Mouse (Mus musculus) embryonic facial prominence, embryonic 14.5 days (tissue): ENCODE data around the gene Rnps1. TPM values are rescaled to one million over a fixed set of nuclear protein-coding genes. Genes with fewer than 3 reads are reported as not detected.
"Not testable (repeated sequence)": the region's sequence is repeated elsewhere in the genome, so short reads cannot be mapped to it uniquely, and the experiment has no call there.

Source experiments
- ATAC-seq: fragments of 200-750 bp; cut with Nextera tagmentation; 2 replicates; pipeline ENCODE4 v1.8.0; 2017; ENCODE audit warnings: low read depth, moderate number of reproducible peaks, moderate TSS enrichment
- DNase-seq: peaks from one replicate; pipeline ENCODE4 v3.0.0-alpha.2; 2015; ENCODE audit warnings: low spot score
- H3K27ac ChIP-seq: fragments of 300-500 bp; sonication (generic); replicated peaks from 2 replicates; pipeline ENCODE4 v1.5.1; 2014; ENCODE audit warnings: low read depth, mild to moderate bottlenecking, low read length, moderate library complexity
- H3K27me3 ChIP-seq: fragments of 300-500 bp; sonication (generic); replicated peaks from 2 replicates; pipeline ENCODE4 v1.6.1; 2014; ENCODE audit warnings: low read length; ENCODE audit not compliant: control insufficient read depth, insufficient read depth
- H3K36me3 ChIP-seq: fragments of 300-500 bp; sonication (generic); 2 replicates; pipeline ENCODE4 v1.6.1; 2014; ENCODE audit warnings: low read length, mixed read lengths; ENCODE audit not compliant: control insufficient read depth, insufficient read depth
- H3K4me1 ChIP-seq: fragments of 300-500 bp; sonication (generic); 2 replicates; pipeline ENCODE4 v1.6.1; 2014; ENCODE audit warnings: antibody characterized with exemption, low read length; ENCODE audit not compliant: control insufficient read depth, insufficient read depth
- H3K4me2 ChIP-seq: fragments of 300-500 bp; sonication (generic); 2 replicates; pipeline ENCODE4 v1.6.1; 2014; ENCODE audit warnings: low read depth, mild to moderate bottlenecking, low read length, moderate library complexity, mixed read lengths
- H3K4me3 ChIP-seq: fragments of 300-500 bp; sonication (generic); 2 replicates; pipeline ENCODE4 v1.5.1; 2014; ENCODE audit warnings: low read depth, mild to moderate bottlenecking, low read length
- H3K9ac ChIP-seq: fragments of 300-500 bp; sonication (generic); 2 replicates; pipeline ENCODE4 v1.6.1; 2014; ENCODE audit warnings: low read depth, mild to moderate bottlenecking, low read length, moderate library complexity, mixed read lengths
- H3K9me3 ChIP-seq: fragments of 300-500 bp; sonication (generic); 2 replicates; pipeline ENCODE4 v1.6.1; 2016; ENCODE audit warnings: low read length; ENCODE audit not compliant: control insufficient read depth
- WGBS: fragments of 180-500 bp; shearing (Covaris S2); extraction: QIAGEN DNeasy Blood & Tissue Kit; methylation state at CpG from one replicate; pipeline ENCODE4 v1.1.7; 2014; 5-methylcytosine and 5-hydroxymethylcytosine counted together
- polyA plus RNA-seq: library from polyadenylated mRNA; unstranded; fragments of >200 nt; fragmentation: Nextera tagmentation; extraction: Ambion mirVana; gene quantifications from 2 replicates; pipeline ENCODE4 v1.2.1, GENCODE M21; 2014

The Rnps1 gene
- polyA plus RNA-seq, 1 experiment from 2014 or later, result 202 TPM

DNA sequence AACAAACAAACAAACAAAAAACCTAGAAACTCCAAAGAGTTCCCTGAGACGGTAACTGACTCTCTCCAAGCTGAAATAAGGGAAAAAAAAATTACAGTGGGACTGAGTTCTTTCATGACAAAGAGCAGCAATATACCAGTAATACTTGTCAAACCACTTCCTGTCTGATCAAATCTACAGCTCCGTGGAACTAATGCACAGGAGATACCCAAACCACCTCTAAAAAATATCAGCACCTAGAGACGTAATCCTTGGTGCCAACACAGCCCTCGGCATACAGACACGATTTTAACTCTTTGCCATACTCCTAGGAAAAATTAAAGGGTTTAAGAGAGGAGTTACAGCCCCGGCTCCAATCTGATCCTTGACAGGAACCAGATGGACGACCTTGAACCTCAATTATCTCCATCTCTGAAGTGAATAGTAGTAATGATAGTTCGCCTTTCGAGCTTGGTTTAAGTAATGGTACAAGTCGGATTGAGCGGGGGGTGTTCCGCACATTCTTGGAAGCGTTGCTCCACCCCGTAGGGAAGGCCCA, 39.9 kb downstream of the Rnps1 start:
- Histone ChIP-seq H3K4me3 (peak overlapping the region; percentile 86), H3K9ac (peak overlapping the region; percentile 96), H3K4me1 (peaks cover 11% of the 10 kb centered on the region; the same call in 1 of the 2 replicates), H3K36me3 (peaks cover 14% of the 10 kb centered on the region), H3K9me3 (no peaks in the 10 kb centered on the region), H3K4me2 (peak overlapping the region; percentile 60), H3K27ac (peak overlapping the region; percentile 97), H3K27me3 (no peaks in the 10 kb centered on the region)
- DNase-seq (peak; percentile 37), ATAC-seq (no peak; the same call in 1 of the 2 replicates)
- 5% methylated on average over 14 of the region's 14 CpGs for WGBS

DNA sequence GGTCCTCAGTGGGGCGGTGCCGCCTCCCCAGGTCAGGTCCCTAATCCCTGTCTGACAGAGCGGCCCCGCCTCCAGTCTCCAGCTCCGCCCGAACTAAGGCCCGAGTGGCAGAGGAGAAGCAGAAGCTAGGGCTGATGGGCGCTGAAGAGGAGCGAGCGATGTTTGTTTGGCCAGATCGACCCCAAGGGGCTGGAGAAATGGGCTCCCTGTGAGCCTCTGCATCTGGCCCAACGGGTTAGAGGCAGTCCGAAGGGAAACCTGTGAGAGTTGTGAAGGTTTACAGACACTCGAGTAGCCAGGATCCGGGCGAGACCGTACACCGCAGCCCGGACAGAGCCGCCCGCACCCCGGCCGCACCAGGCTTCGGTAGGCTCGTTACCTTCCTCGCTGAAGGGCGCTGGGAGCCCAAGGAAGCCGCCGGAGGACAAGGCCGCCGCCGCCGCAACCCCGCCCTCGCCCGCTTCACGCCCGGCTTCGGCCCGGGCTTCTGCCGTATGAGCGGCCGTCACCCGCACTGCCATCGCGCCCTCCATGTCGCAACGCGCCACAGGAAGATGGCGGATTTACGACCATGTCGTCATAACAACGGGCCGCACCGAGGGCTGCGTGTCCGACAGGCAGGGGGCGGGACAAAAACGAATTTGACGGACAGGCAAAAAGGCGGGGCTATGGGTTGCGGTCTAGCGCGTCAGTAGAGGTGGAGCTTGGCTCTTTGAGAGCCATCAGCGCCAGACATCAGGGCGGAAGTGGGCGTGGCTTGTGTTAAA, 40.6 kb downstream of the Rnps1 start:
- ATAC-seq (peak; percentile 94), DNase-seq (peak; percentile 99)
- H3K4me1 ChIP-seq, result peaks cover 11% of the 10 kb centered on the region; the same call in 1 of the 2 replicates
- H3K27me3 ChIP-seq, result no peaks in the 10 kb centered on the region
- H3K27ac ChIP-seq, result peak overlapping the region; percentile 97
- H3K4me2 ChIP-seq, result peak overlapping the region; percentile 60
- no peaks in the 10 kb centered on the region for H3K9me3 ChIP-seq
- peak overlapping the region; percentile 96 for H3K9ac ChIP-seq
- peak overlapping the region; percentile 86 for H3K4me3 ChIP-seq
- peaks cover 7% of the 10 kb centered on the region for H3K36me3 ChIP-seq
- under 1% methylated on average over 47 of the region's 67 CpGs for WGBS

DNA sequence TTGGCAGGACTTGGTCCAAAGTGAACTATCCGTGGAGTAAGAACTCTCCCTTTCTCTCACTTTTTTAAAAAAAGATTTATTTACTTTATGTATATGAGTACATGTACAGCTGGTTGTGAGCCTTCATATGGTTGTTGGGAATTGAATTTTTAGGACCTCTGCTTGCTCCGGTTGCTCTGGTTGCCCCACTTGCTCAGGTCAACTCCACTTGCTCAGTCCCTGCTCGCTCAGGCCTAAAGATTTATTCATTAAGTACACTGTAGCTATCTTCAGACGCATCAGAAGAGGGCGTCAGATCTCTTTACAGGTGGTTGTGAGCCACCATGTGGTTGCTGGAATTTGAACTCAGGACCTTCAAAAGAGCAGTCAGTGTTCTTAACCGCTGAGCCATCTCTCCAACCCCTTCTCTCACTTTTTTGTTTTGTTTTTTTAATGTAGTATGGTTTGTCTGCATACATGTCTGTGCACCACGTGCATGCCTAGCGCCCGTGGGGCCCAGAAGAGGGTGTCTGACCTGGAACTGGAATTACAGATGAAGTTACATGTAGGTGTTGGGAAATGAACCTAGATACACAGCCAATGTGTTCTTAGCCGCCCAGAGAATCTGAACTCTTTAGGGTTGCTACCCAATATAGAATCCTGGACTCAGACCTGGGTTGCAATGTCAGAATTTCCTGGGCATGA, 41.3 kb downstream of the Rnps1 start:
- Histone ChIP-seq H3K4me3 (peak overlapping the region; percentile 86), H3K4me2 (peak overlapping the region; percentile 43), H3K4me1 (peaks cover 11% of the 10 kb centered on the region; the same call in 1 of the 2 replicates), H3K27ac (peak overlapping the region; percentile 48; the same call in 1 of the 2 replicates)
- H3K9me3 ChIP-seq, H3K27me3 ChIP-seq, H3K36me3 ChIP-seq, DNase-seq, H3K9ac ChIP-seq, ATAC-seq: not testable (repeated sequence)
- WGBS, result 52% methylated on average over 10 of the region's 10 CpGs

DNA sequence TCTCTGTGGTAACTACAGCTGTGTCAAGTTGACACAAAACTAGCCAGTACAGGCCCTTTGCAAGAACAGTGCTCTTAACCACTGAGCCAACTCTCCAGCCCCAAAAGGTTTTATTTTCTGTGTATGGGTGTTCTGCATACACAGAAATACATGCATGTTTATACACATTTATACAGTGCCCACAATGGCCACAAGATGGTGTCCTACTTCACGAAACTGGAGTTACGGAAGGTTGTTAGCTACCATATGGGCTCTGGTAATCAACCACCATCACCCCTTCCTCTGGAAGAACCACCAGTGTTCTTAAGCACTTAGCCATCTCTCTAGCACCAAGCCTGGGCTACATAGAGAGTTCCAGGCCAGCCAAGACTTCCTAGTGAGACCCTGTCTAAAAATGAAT, 47.2 kb downstream of the Rnps1 start:
- 72% methylated on average over 2 of the region's 2 CpGs for WGBS
- no peaks in the 10 kb centered on the region for H3K27me3 ChIP-seq
- no peak overlapping the region for H3K9ac ChIP-seq
- DNase-seq, result no peak
- H3K4me2 ChIP-seq, result no peak overlapping the region
- no peaks in the 10 kb centered on the region for H3K4me1 ChIP-seq
- H3K4me3 ChIP-seq, result no peak overlapping the region
- no peaks in the 10 kb centered on the region for H3K36me3 ChIP-seq
- H3K9me3 ChIP-seq, result no peaks in the 10 kb centered on the region
- no peak for ATAC-seq
- no peak overlapping the region for H3K27ac ChIP-seq

DNA sequence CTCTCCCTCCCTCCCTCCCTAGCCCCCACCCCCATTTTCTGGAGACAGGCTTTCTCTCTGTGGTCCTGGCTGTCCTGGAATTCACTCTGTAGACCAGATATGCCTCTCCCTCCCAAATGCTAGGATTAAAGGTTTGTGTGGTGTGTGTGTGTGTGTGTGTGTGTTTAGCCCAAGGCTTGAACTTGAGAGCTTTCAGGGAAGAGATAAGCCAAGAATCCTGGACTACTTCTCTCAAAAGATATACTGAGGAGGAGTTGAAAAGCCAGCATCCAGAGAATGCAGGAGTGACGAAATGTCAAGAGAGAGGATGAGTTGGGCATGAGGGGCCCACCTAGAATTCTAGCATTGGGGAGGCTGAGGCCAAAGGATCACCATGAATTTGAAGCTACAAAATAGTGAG, 48.6 kb downstream of the Rnps1 start:
- Histone ChIP-seq H3K4me1 (no peaks in the 10 kb centered on the region), H3K4me3 (no peak overlapping the region), H3K4me2 (no peak overlapping the region), H3K36me3 (no peaks in the 10 kb centered on the region), H3K27ac (no peak overlapping the region), H3K27me3 (no peaks in the 10 kb centered on the region), H3K9ac (no peak overlapping the region), H3K9me3 (no peaks in the 10 kb centered on the region)
- no peak for ATAC-seq
- WGBS, result 72% methylated on average over 1 of the region's 1 CpGs
- DNase-seq, result no peak

DNA sequence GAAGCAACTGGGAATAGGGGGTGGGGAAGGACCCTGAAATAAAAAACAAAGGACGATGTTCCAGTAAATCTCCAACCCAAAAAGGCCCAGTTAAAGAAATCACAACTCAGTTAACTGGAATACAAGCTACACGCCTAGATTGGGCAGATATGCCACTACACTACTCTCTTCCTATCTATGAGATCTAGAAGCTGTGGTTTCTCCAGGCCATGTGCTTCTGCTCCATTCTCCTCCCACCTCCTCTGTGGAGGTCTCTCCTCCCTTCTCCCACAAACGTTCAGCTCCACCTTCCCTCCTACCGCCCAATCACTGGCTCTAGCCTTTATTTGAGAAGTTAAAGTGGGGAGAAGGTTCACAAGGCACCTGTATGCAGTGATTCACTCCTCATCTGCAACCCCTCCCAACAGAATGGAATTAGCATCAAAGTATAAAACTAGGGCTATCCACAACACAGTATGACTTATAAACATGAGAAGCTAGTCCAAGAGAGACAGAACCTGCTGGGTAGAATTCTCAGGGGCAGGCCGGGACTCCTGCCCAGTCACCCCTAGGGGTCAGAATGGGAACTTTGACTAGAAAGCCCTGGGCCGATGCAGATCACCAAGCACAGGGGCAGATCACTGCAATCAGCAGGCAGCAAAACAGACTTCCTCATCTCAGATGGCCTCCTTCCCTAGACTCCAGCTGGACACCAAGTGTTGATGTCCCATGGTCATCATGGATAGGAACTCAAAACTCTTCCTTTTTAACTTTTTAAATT, 49.2 kb downstream of the Rnps1 start:
- H3K9me3 ChIP-seq, result no peaks in the 10 kb centered on the region
- WGBS, result 58% methylated on average over 6 of the region's 6 CpGs
- no peaks in the 10 kb centered on the region for H3K36me3 ChIP-seq
- H3K27me3 ChIP-seq, result no peaks in the 10 kb centered on the region
- no peaks in the 10 kb centered on the region for H3K4me1 ChIP-seq
- DNase-seq (no peak), ATAC-seq (no peak)
- H3K4me2 ChIP-seq, result no peak overlapping the region
- no peak overlapping the region for H3K27ac ChIP-seq
- H3K9ac ChIP-seq, result no peak overlapping the region
- no peak overlapping the region for H3K4me3 ChIP-seq

DNA sequence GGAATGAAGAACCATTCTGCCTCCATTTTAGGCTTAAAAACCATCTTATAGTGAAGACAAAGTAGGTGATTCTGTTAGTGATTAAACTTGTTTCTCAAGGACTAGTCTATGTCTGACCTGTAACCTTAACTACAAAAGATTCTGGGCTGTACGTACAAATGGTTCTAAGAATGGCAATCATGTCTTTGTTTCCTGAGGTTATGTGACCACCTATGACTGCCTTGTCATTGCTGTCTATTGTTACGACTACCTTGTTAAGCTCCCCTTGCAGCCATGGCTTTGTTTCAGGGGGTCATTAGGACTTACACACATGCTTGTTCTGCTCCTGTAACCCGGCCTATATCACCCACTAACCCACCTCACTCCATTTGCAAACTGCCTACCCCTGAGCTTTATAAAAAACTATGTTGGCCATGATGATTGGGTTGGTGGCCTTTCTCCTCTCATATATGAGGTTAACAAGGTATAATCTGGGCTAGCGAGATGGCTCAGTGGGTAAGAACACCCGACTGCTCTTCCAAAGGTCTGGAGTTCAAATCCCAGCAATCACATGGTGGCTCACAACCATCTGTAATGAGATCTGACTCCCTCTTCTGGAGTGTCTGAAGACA, 54.4 kb downstream of the Rnps1 start:
- Histone ChIP-seq H3K9ac (no peak overlapping the region), H3K36me3 (0 out of 2 replicates have a peak, but pooled peaks cover 3% of the 10 kb centered on the region), H3K4me1 (peaks cover 14% of the 10 kb centered on the region), H3K27ac (no peak overlapping the region), H3K27me3 (no peaks in the 10 kb centered on the region), H3K9me3 (no peaks in the 10 kb centered on the region), H3K4me2 (no peak overlapping the region), H3K4me3 (no peak overlapping the region)
- WGBS, result 94% methylated on average over 5 of the region's 5 CpGs
- ATAC-seq (no peak), DNase-seq (no peak)

DNA sequence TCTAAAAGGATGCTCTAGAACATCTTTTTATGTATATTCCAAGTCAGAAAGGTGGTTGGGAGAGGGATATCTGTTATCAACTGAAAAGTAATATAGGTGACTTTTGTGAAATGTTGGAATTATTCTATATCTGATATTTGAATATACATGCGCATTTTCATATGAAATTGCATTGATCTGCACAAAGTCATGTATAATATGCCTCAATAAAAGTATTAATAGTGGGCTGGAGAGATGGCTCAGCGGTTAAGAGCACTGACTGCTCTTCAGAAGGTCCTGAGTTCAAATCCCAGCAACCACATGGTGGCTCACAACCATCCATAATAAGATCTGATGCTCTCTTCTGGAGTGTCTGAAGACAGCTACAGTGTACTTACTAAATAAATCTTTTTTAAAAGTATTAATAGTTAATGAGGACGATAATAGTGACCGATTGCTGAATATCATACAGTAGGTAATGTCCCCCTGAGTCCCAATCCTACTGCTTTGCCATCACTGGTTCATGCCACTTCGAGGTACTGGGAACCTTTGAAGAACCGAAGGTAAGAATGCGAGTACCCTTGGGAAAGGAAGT, 55.1 kb downstream of the Rnps1 start:
- H3K4me2 ChIP-seq, result peak overlapping the region; percentile 96
- DNase-seq (no peak), ATAC-seq (no peak)
- WGBS, result 19% methylated on average over 7 of the region's 7 CpGs
- H3K36me3 ChIP-seq, result peaks cover 6% of the 10 kb centered on the region; the same call in 1 of the 2 replicates
- no peaks in the 10 kb centered on the region for H3K27me3 ChIP-seq
- H3K4me1 ChIP-seq, result peaks cover 14% of the 10 kb centered on the region
- H3K4me3 ChIP-seq, result peak overlapping the region; percentile 89
- no peaks in the 10 kb centered on the region for H3K9me3 ChIP-seq
- peak overlapping the region; percentile 86 for H3K9ac ChIP-seq
- peak overlapping the region; percentile 76 for H3K27ac ChIP-seq
